Mouse (Mus musculus): ENCODE measurements at regions not wholly inside any gene's neighbourhood (a gene's known extent, or its start where the extent isn't known, plus 50 kb on each side); places are given as distances from the start of the nearest gene placed in this dataset.

GRCm38 (mm10) chr9:16852458-16853026 lies 351.5 kb upstream of the Fat3 start:
- Histone ChIP-seq H3K36me3 (replicated peaks in 1 of 2; ENCODE audit: control insufficient read depth in 1 of 2, insufficient read depth in 1 of 2, low read length in 1 of 2) (no peaks in the 10 kb centered on the region), H3K27me3 (replicated peaks) (no peaks in the 10 kb centered on the region), H3K27ac (ENCODE audit: insufficient read depth, low read depth) (no peak overlapping the region), H3K9me3 (replicated peaks; ENCODE audit: low read length) (no peaks in the 10 kb centered on the region), H3K79me2 (replicated peaks; ENCODE audit: control insufficient read depth, extremely low read depth, insufficient read depth, poor library complexity, severe bottlenecking) (no peaks in the 10 kb centered on the region), H3K4me2 (ENCODE audit: insufficient read depth, low read depth, poor library complexity, severe bottlenecking) (no peak overlapping the region), H3K9ac (ENCODE audit: insufficient read depth, low read depth) (no peak overlapping the region), H3K4me3 (replicated peaks in 1 of 3; ENCODE audit: low read depth in 2 of 3, low read length in 2 of 3, poor library complexity in 1 of 3) (no peak overlapping the region), H3K4me1 (ENCODE audit: control insufficient read depth in 1 of 2, insufficient read depth in 2 of 2) (no peaks in the 10 kb centered on the region)
- in situ Hi-C loops (cut with MboI; ENCODE audit: low pct_ligation_motif_present, low pct_unique_long_range_greater_than_20kb, low sequenced_read_pairs): no loop called here
- no peak for TF ChIP-seq JUND (conservative IDR thresholded peaks at IDR 0.05; ENCODE audit: low read depth, low read length)
- no peak for TF ChIP-seq EP300 (IDR thresholded peaks at IDR 0.05; ENCODE audit: low read length)
- no peak for TF ChIP-seq MAFK (IDR thresholded peaks at IDR 0.05; ENCODE audit: insufficient replicate concordance, low read length)
- TF ChIP-seq ZNF384 (IDR thresholded peaks at IDR 0.05; ENCODE audit: low read depth, low read length): no peak
- no peak for TF ChIP-seq MXI1 (IDR thresholded peaks at IDR 0.05; ENCODE audit: low read depth, low read length)
- TF ChIP-seq TCF12 (IDR thresholded peaks at IDR 0.05; ENCODE audit: low read depth, low read length): no peak
- TF ChIP-seq USF2 (conservative IDR thresholded peaks at IDR 0.05; ENCODE audit: low read depth, low read length): no peak
- TF ChIP-seq NRF1 (IDR thresholded peaks at IDR 0.05; ENCODE audit: low read depth, low read length): no peak
- no peak for DNase-seq (ENCODE audit: extremely low read depth)
- dilution Hi-C loops (cut with MboI; ENCODE audit: extremely low pct_ligation_motif_present, extremely low pct_unique_long_range_greater_than_20kb, low sequenced_read_pairs): no loop called here

GRCm38 (mm10) chr9:16808494-16808893 lies 307.4 kb upstream of the Fat3 start:
- no peak overlapping the region for H3K9ac ChIP-seq (ENCODE audit: insufficient read depth, low read depth)
- no peaks in the 10 kb centered on the region for H3K79me2 ChIP-seq (replicated peaks; ENCODE audit: control insufficient read depth, extremely low read depth, insufficient read depth, poor library complexity, severe bottlenecking)
- no peak overlapping the region for H3K27ac ChIP-seq (ENCODE audit: insufficient read depth, low read depth)
- H3K36me3 ChIP-seq (replicated peaks in 1 of 2; ENCODE audit: control insufficient read depth in 1 of 2, insufficient read depth in 1 of 2, low read length in 1 of 2): no peaks in the 10 kb centered on the region
- in situ Hi-C loops (cut with MboI; ENCODE audit: low pct_ligation_motif_present, low pct_unique_long_range_greater_than_20kb, low sequenced_read_pairs) (no loop called here), dilution Hi-C loops (cut with MboI; ENCODE audit: extremely low pct_ligation_motif_present, extremely low pct_unique_long_range_greater_than_20kb, low sequenced_read_pairs) (no loop called here)
- no peaks in the 10 kb centered on the region for H3K27me3 ChIP-seq (replicated peaks)
- H3K4me2 ChIP-seq (ENCODE audit: insufficient read depth, low read depth, poor library complexity, severe bottlenecking): no peak overlapping the region
- TF ChIP-seq ZC3H11A (IDR thresholded peaks at IDR 0.05; ENCODE audit: low read depth, low read length) (no peak), ETS1 (conservative IDR thresholded peaks at IDR 0.05; ENCODE audit: low read depth, low read length) (no peak), MAX (IDR thresholded peaks at IDR 0.05; ENCODE audit: low read length) (no peak), SIN3A (IDR thresholded peaks at IDR 0.05; ENCODE audit: low read length) (no peak), CTCF (conservative IDR thresholded peaks at IDR 0.05 in 1 of 2, IDR thresholded peaks at IDR 0.05 in 1 of 2; ENCODE audit: low read depth in 2 of 2, low read length in 2 of 2) (no peak), MXI1 (IDR thresholded peaks at IDR 0.05; ENCODE audit: low read depth, low read length) (no peak), MAFK (IDR thresholded peaks at IDR 0.05; ENCODE audit: insufficient replicate concordance, low read length) (no peak), UBTF (IDR thresholded peaks at IDR 0.05; ENCODE audit: low read depth, low read length) (no peak), RCOR1 (conservative IDR thresholded peaks at IDR 0.05; ENCODE audit: low read depth, low read length) (no peak), KAT2A (IDR thresholded peaks at IDR 0.05; ENCODE audit: insufficient replicate concordance, low read length) (no peak), EP300 (IDR thresholded peaks at IDR 0.05; ENCODE audit: low read length) (no peak), ZKSCAN1 (IDR thresholded peaks at IDR 0.05; ENCODE audit: borderline replicate concordance, low read depth, low read length) (no peak), HCFC1 (IDR thresholded peaks at IDR 0.05; ENCODE audit: low read depth, low read length) (no peak), GABPA (IDR thresholded peaks at IDR 0.05; ENCODE audit: insufficient replicate concordance, low read depth, low read length) (no peak), JUN (IDR thresholded peaks at IDR 0.05; ENCODE audit: insufficient read depth, low read depth, low read length) (no peak)
- H3K4me1 ChIP-seq (ENCODE audit: control insufficient read depth in 1 of 2, insufficient read depth in 2 of 2): no peaks in the 10 kb centered on the region
- DNase-seq (ENCODE audit: extremely low read depth): no peak
- H3K9me3 ChIP-seq (replicated peaks; ENCODE audit: low read length): no peaks in the 10 kb centered on the region
- H3K4me3 ChIP-seq (replicated peaks in 1 of 3; ENCODE audit: low read depth in 2 of 3, low read length in 2 of 3, poor library complexity in 1 of 3): no peak overlapping the region
